Mouse (Mus musculus) embryonic facial prominence, embryonic 11.5 days (tissue): Measurements from ENCODE around the gene Sh3rf3. TPM values are rescaled to one million over a fixed set of nuclear protein-coding genes. Genes with fewer than 3 reads are reported as not detected.

Experiments used
- ATAC-seq: fragments of 200-750 bp; cut with Nextera tagmentation; replicated peaks from 2 replicates; pipeline ENCODE4 v1.8.0; 2017; ENCODE audit warnings: low read depth; ENCODE audit not compliant: insufficient number of reproducible peaks, low FRiP score, low TSS enrichment
- DNase-seq: peaks from one replicate; pipeline ENCODE4 v3.0.0-alpha.2; 2015; ENCODE audit warnings: low spot score
- H3K27ac ChIP-seq: fragments of 300-500 bp; sonication (generic); replicated peaks from 2 replicates; pipeline ENCODE4 v1.5.1; 2014; ENCODE audit warnings: mild to moderate bottlenecking, low read depth, low read length, control low read depth
- H3K27me3 ChIP-seq: fragments of 300-500 bp; sonication (generic); 2 replicates; pipeline ENCODE4 v1.6.1; 2014; ENCODE audit warnings: mild to moderate bottlenecking, low read length, moderate library complexity, mixed read lengths; ENCODE audit not compliant: control insufficient read depth, insufficient read depth
- H3K36me3 ChIP-seq: fragments of 300-500 bp; sonication (generic); replicated peaks from 2 replicates; pipeline ENCODE4 v1.6.1; 2014; ENCODE audit warnings: low read depth, mild to moderate bottlenecking, low read length, moderate library complexity, mixed read lengths; ENCODE audit not compliant: control insufficient read depth, insufficient read depth
- H3K4me1 ChIP-seq: fragments of 300-500 bp; sonication (generic); 2 replicates; pipeline ENCODE4 v1.6.1; 2014; ENCODE audit warnings: low read length, mixed read lengths; ENCODE audit not compliant: control insufficient read depth, insufficient read depth
- H3K4me2 ChIP-seq: fragments of 300-500 bp; sonication (generic); 2 replicates; pipeline ENCODE4 v1.6.1; 2014; ENCODE audit warnings: low read depth, mild to moderate bottlenecking, control low read depth, low read length, moderate library complexity
- H3K4me3 ChIP-seq: fragments of 300-500 bp; sonication (generic); 2 replicates; pipeline ENCODE4 v1.5.1; 2014; ENCODE audit warnings: low read depth, low read length, control low read depth
- H3K9ac ChIP-seq: fragments of 300-500 bp; sonication (generic); replicated peaks from 2 replicates; pipeline ENCODE4 v1.6.1; 2014; ENCODE audit warnings: mild to moderate bottlenecking, control low read depth, low read length
- H3K9me3 ChIP-seq: fragments of 300-500 bp; sonication (generic); replicated peaks from 2 replicates; pipeline ENCODE4 v1.6.1; 2016; ENCODE audit warnings: mild to moderate bottlenecking, low read length, inconsistent platforms, mixed read lengths; ENCODE audit not compliant: control insufficient read depth
- WGBS: fragments of 180-500 bp; shearing (Covaris S2); extraction: QIAGEN DNeasy Blood & Tissue Kit; methylation state at CpG from one replicate; pipeline ENCODE4 v1.1.7; 2014; 5-methylcytosine and 5-hydroxymethylcytosine counted together
- polyA plus RNA-seq: library from polyadenylated mRNA; unstranded; fragments of >200 nt; fragmentation: Nextera tagmentation; extraction: Ambion mirVana; gene quantifications from 2 replicates; pipeline ENCODE4 v1.2.1, GENCODE M21; 2014

The Sh3rf3 gene
- polyA plus RNA-seq, 1 experiment from 2014 or later: 0.98 TPM

DNA sequence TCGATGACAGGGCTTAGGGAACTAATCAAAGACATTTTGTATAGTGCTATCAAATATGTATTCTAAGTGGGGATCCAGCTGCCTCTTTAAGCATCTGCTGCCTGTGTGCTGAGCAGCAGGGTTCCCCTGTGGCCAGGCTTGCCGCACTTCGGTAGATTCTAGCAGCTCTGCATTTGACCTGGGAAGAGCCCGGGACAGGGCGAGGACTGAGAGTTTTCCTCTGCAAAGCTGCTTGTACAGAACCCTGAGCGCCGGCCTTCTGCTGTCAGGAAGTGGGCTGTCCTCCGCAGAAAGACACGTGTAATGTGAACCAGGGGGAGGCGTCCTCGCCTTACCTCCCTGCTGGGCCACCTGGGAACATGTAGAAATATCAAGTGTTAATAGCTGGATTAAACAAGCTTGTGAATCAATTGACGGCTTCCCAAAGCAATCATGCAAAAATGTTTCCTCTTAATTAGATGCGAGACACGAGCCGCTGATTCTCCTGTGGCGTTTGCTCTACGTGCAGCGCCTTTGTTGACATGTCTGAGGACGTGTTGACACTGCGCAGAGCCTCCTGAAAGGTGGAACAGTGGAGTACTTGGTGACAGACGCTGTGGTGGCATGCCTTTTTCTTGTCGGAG lies 119.1 kb downstream of the Sh3rf3 start:
- DNase-seq (peak; percentile 48), ATAC-seq (peak; percentile 51)
- Histone ChIP-seq H3K27me3 (no peaks in the 10 kb centered on the region), H3K4me1 (no peaks in the 10 kb centered on the region), H3K4me2 (peak overlapping the region; percentile 2; the same call in 1 of the 2 replicates), H3K9me3 (no peaks in the 10 kb centered on the region), H3K4me3 (no peak overlapping the region), H3K36me3 (no peaks in the 10 kb centered on the region), H3K9ac (no peak overlapping the region), H3K27ac (no peak overlapping the region)
- 35% methylated on average over 22 of the region's 22 CpGs for WGBS

DNA sequence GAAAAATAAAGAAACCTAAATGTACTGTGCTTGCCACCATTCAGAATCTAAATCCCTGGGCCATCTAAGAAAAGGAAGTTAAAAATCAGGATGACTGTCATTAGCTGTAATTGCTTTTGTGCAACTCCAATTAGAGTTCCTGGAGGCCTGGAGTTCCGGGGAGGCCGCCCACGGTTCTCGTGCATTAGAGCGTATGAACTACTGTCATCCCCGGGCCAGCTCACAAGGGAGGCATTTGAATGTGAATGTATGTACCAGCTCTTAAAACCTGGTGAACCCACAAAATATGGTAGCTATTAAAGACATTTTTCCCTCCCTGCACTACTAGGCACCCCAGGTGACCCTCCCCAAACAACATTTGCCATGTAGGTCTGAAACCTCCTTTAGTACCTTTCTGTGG lies 122.4 kb downstream of the Sh3rf3 start:
- H3K4me1 ChIP-seq: no peaks in the 10 kb centered on the region
- no peak overlapping the region for H3K4me2 ChIP-seq
- H3K9ac ChIP-seq: no peak overlapping the region
- no peak for DNase-seq
- H3K27ac ChIP-seq: no peak overlapping the region
- H3K27me3 ChIP-seq: no peaks in the 10 kb centered on the region
- H3K9me3 ChIP-seq: no peaks in the 10 kb centered on the region
- no peak overlapping the region for H3K4me3 ChIP-seq
- ATAC-seq: no peak
- 51% methylated on average over 6 of the region's 6 CpGs for WGBS
- H3K36me3 ChIP-seq: no peaks in the 10 kb centered on the region

DNA sequence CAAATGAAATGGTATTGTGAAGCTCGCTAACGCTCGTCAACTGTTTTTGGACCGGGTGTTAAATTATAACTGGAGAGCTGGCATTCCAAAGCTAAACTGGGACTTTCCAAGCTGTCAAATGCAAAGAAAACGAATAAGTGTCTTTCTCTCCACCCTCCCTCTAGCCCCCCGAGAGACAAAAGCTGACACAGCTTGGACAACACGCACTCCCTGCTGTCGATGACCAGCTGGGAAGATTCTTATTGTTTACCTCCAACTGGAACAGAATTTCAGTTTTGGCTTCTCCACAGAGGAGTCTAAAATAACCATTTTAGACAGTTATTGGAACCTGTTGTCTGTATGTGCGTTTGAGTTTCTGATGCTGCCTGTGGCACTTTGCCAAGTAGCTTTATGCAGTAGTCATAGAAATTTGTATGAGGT lies 123.3 kb downstream of the Sh3rf3 start:
- Histone ChIP-seq H3K4me2 (no peak overlapping the region), H3K9me3 (no peaks in the 10 kb centered on the region), H3K27ac (no peak overlapping the region), H3K36me3 (no peaks in the 10 kb centered on the region), H3K4me1 (no peaks in the 10 kb centered on the region), H3K9ac (no peak overlapping the region), H3K4me3 (no peak overlapping the region), H3K27me3 (no peaks in the 10 kb centered on the region)
- DNase-seq: no peak
- ATAC-seq: no peak
- WGBS: 74% methylated on average over 9 of the region's 9 CpGs

DNA sequence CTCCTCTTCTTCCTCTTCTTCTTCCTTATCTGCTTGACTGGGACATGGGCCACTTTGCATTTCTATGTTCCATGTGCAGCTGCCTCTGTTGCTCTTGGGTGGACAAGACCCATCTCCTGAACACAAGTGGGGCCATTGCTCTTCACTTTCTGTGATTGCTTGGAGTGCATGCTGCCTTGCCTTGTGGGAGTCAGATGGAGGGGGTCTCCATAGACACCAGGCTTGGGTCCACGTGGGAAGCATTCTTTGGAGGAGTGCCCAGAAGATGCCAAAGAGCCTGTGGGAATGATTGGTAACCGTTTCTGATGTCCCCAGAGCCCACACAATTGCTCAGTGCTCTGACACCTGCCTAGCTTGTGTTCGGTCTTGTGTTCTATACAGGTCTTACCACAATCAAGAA lies 124.4 kb downstream of the Sh3rf3 start:
- H3K36me3 ChIP-seq: no peaks in the 10 kb centered on the region
- WGBS: 79% methylated on average over 3 of the region's 3 CpGs
- H3K9me3 ChIP-seq: no peaks in the 10 kb centered on the region
- no peak overlapping the region for H3K27ac ChIP-seq
- no peaks in the 10 kb centered on the region for H3K4me1 ChIP-seq
- H3K4me2 ChIP-seq: no peak overlapping the region
- H3K9ac ChIP-seq: no peak overlapping the region
- DNase-seq (no peak), ATAC-seq (no peak)
- H3K4me3 ChIP-seq: no peak overlapping the region
- H3K27me3 ChIP-seq: no peaks in the 10 kb centered on the region

- Histone ChIP-seq H3K36me3 (no peaks in the 10 kb centered on the region), H3K27me3 (no peaks in the 10 kb centered on the region), H3K9ac (no peak overlapping the region), H3K4me1 (no peaks in the 10 kb centered on the region), H3K4me3 (no peak overlapping the region), H3K9me3 (no peaks in the 10 kb centered on the region), H3K4me2 (no peak overlapping the region), H3K27ac (no peak overlapping the region)
- no peak for ATAC-seq
- 76% methylated on average over 3 of the region's 3 CpGs for WGBS
- no peak for DNase-seq
Observed at GRCm38 (mm10) chr10:58942819-58943218, 129.7 kb downstream of the Sh3rf3 start.

GRCm38 (mm10) chr10:58943661-58944400 lies 130.7 kb downstream of the Sh3rf3 start:
- Histone ChIP-seq H3K4me3 (no peak overlapping the region), H3K9ac (no peak overlapping the region), H3K9me3 (no peaks in the 10 kb centered on the region), H3K4me2 (no peak overlapping the region), H3K27ac (no peak overlapping the region), H3K36me3 (no peaks in the 10 kb centered on the region), H3K4me1 (no peaks in the 10 kb centered on the region), H3K27me3 (no peaks in the 10 kb centered on the region)
- WGBS: 81% methylated on average over 9 of the region's 9 CpGs
- DNase-seq (no peak), ATAC-seq (no peak)

DNA sequence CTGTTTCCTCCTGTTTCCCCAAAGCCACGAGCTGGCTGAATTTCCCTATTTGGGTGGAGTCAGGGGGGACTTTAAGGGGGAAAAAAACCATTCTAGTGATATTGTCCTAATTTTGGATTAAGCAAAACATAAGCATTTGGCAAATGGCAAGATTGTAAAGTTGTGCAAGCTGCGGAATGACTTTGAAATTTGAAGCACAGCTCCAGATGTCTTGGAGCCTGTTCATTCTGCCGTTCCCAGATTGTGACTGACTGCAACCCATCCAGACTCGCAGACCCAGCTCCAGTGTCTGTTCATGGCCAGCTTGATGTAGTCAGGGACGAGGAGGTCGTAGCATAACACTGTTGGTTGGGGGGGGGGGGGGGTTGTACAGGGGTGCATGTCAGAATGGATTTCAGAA lies 131.8 kb downstream of the Sh3rf3 start:
- H3K36me3 ChIP-seq: no peaks in the 10 kb centered on the region
- no peak overlapping the region for H3K27ac ChIP-seq
- ATAC-seq: no peak
- no peak overlapping the region for H3K4me2 ChIP-seq
- H3K9me3 ChIP-seq: no peaks in the 10 kb centered on the region
- H3K4me1 ChIP-seq: no peaks in the 10 kb centered on the region
- DNase-seq: peak; percentile 24
- H3K9ac ChIP-seq: no peak overlapping the region
- no peak overlapping the region for H3K4me3 ChIP-seq
- H3K27me3 ChIP-seq: no peaks in the 10 kb centered on the region
- WGBS: 57% methylated on average over 6 of the region's 6 CpGs
